Mouse (Mus musculus): ENCODE measurements around the gene Wscd1.
"Not testable (repeated sequence)": the region's sequence is repeated elsewhere in the genome, so short reads cannot be mapped to it uniquely, and the experiment has no call there.

The Wscd1 gene

DNA sequence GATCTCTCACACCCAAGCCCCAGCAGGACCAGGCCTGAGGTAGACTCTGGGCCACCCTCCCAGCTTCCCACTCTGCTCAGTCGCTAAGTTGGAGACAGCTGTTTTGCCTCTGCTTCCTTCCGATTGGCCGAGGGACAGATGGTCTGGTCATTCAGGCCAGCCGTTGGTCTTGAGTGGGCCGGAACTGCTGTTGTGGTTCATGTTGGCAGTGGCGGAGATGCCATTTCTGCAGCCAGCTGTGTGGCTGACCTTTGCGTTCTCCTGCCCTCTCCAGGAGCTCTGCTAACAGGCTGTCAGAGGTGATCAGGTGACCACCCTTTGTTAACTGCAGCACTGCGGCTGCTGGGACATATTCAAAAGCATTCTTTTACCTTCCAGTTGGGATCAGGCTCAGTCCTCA, 20.0 kb downstream of the Wscd1 start:
- no peak for DNase-seq (ENCODE audit: low spot score)

DNA sequence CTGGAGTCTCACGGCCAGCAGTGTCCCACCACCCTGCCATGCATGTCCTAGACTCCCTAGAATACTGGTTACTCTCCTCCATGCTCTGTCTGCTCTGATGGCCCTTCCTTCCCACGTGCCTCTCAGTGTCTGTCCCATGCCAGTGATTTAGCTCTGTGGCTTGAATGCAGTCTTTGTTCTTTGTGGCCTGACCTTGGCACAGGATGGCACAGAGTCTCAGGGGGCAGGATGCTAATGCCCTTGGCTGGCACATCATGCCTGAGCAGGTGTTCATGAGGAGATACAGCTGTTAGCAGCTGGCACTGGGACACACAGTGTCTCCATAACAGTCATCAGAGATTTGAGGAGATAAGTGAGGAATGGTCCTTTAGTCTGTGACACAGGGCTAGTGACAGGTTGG, 20.8 kb downstream of the Wscd1 start:
- no peak for DNase-seq (ENCODE audit: low spot score)

GRCm38 (mm10) chr11:71771074-71771473, 21.4 kb downstream of the Wscd1 start:
- DNase-seq (ENCODE audit: low spot score), result no peak

GRCm38 (mm10) chr11:71772056-71772455, 22.3 kb downstream of the Wscd1 start:
- DNase-seq (ENCODE audit: low spot score), result no peak

- DNase-seq (ENCODE audit: low spot score), result no peak
These were observed 23.1 kb downstream of the Wscd1 start for GRCm38 (mm10) chr11:71772802-71773201.

- DNase-seq (ENCODE audit: low spot score), result no peak
These were observed 24.5 kb downstream of the Wscd1 start for GRCm38 (mm10) chr11:71773986-71774767.

DNA sequence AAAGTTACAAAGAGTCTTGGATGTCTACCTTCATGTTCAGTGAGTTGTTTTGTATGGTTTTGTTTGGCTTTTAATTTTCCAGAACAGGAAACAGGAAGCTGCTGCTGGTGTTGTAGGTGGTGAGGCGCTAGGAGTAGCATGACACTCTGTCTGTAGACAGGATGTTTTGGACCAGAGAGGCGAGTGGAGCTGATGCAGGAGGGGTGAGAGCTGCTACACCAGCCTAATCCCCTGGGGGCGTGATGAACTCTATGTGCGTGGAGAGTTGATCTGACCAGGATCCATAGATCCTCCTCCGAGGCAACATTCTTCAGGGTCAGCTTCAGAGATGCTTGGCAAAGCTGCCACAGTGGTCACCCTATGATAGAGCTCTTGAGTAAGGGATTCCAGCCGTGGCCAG, 25.3 kb downstream of the Wscd1 start:
- DNase-seq (ENCODE audit: low spot score), result no peak

GRCm38 (mm10) chr11:71779642-71780041, 29.9 kb downstream of the Wscd1 start:
- DNase-seq (ENCODE audit: low spot score), result no peak

GRCm38 (mm10) chr11:71781737-71782354, 32.1 kb downstream of the Wscd1 start:
- no peak for DNase-seq (ENCODE audit: low spot score)

- no peak for DNase-seq (ENCODE audit: low spot score)
These were observed 35.8 kb downstream of the Wscd1 start for GRCm38 (mm10) chr11:71785499-71785898.

DNA sequence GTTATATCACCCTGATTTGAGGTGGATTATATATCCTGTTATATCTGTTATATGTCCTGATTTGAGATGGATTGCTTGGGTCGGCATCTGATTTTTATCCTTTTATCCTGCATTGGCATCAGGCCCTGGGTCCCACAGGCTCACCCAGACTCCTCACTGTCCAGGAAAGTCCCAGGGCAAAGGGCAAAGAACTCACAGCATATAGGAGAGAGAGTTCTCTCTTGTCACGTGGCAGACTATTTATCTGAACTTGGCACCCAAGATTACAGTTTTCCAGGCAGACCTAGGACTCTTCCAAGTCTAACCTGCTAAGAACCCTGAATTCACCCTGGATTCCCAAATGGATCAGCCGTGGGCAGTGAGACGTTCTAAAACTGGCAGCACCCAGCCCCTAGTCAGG, 38.5 kb downstream of the Wscd1 start:
- no peak for DNase-seq (ENCODE audit: low spot score)

GRCm38 (mm10) chr11:71790227-71790626, 40.5 kb downstream of the Wscd1 start:
- DNase-seq (ENCODE audit: low spot score), result no peak

- no peak for DNase-seq (ENCODE audit: low spot score)
These were observed 49.5 kb downstream of the Wscd1 start for GRCm38 (mm10) chr11:71799206-71799605.

DNA sequence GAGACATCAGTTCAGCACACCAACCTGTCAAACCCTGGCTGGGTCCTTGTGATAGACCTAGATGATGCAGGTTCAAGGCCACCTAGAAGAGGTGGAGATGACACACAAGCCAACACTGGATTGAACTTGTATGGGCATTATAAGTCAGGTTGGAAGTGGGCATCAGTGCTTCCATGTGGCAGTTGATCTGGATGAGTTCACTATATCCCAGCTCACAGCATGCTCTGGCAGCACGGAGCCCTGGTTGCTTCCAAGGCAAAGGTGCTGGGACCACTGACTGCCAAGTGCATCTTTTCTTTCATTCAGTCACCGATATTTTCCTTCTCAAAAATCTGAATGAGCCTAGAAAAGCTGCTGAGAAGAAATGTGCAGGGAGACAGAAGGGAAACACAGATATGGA, 58.8 kb downstream of the Wscd1 start:
- no peak for DNase-seq (ENCODE audit: low spot score)

- no peak for DNase-seq (ENCODE audit: low spot score)
These were observed 62.1 kb downstream of the Wscd1 start for GRCm38 (mm10) chr11:71811828-71812227.

GRCm38 (mm10) chr11:71812921-71813320, 63.2 kb downstream of the Wscd1 start:
- no peak for DNase-seq (ENCODE audit: low spot score)

DNA sequence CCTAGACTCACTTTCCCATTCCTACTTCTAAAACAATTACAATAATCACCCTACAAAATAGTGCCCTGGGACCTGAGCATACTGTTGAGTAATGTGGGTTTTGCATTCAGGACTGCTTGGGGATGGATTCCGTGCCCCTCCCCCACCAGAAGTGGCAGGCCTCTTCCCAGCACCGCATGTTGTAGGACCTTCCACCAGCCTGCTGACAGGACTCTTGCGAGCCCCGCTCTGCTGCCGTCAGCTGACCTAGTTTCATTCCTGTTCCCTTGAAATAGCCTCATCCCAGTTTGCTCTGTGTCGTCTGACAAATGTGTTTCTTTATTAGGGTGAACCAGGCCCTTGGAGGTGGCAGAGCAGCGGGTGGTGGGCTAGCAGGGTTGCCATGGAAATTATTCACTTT, 64.8 kb downstream of the Wscd1 start:
- no peak for DNase-seq (ENCODE audit: low spot score)

DNA sequence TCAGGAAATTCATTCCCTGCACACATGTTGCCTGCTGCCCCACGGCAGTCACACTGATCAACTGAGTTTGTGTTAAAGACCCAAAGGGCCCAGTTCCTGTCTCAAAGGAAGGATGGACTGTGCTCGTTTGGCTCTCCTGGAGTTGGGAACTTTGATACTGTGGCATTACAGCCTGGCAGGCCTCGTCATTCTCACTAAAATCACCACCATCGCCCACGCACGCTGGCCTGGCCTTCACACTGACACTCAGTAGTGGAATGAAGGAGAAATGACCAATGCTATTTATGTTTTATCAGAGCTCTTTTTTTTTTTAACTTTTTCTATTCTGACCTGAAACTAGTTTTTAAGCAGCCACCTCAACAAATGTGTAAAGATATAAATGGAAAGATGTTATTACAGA, 65.6 kb downstream of the Wscd1 start:
- DNase-seq (ENCODE audit: low spot score), result no peak

GRCm38 (mm10) chr11:71816918-71817317, 67.2 kb downstream of the Wscd1 start:
- no peak for DNase-seq (ENCODE audit: low spot score)

- no peak for DNase-seq (ENCODE audit: low spot score)
These were observed 67.6 kb downstream of the Wscd1 start for GRCm38 (mm10) chr11:71817341-71817740.

DNA sequence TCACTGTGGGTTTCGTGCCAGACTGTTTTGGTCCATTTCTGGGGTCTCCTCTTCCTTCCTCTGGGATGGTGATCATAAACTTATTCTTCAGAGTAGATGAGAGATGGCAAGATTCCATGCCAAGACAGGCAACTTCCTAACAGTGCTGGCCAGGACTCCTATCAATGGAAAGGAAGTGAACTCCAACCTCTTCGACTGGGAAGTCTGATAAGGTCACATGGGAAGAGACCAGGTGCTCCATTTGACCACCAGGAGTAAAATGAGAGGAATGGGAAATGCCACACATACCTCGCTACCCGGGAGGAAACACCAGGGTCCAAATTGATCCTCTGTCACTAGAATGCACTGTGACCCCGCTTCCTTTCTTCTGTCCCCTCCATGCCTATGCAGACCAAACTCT, 68.4 kb downstream of the Wscd1 start:
- no peak for DNase-seq (ENCODE audit: low spot score)

GRCm38 (mm10) chr11:71819901-71820300, 70.2 kb downstream of the Wscd1 start:
- DNase-seq (ENCODE audit: low spot score), result no peak

GRCm38 (mm10) chr11:71820847-71821246, 71.1 kb downstream of the Wscd1 start:
- DNase-seq (ENCODE audit: low spot score), result no peak

GRCm38 (mm10) chr11:71821526-71821925, 71.8 kb downstream of the Wscd1 start:
- DNase-seq (ENCODE audit: low spot score), result not testable (repeated sequence)

Measured in urinary bladder, postnatal 25 days (tissue).